Mouse (Mus musculus) testis, adult 2 months (tissue): ENCODE data around the gene Arhgef3. TPM values are rescaled to one million over a fixed set of nuclear protein-coding genes. Genes with fewer than 3 reads are reported as not detected.

Experiments used
- H3K27ac ChIP-seq: fragments of 200-500 bp; 2 replicates; pipeline ENCODE4 v1.5.1; 2012; ENCODE audit warnings: low read depth, low read length; ENCODE audit not compliant: control insufficient read depth, insufficient read depth
- H3K27me3 ChIP-seq: fragments of 200-500 bp; 2 replicates; pipeline ENCODE4 v1.6.1; 2012; ENCODE audit warnings: mild to moderate bottlenecking, low read length, moderate library complexity; ENCODE audit not compliant: control insufficient read depth, insufficient read depth
- H3K36me3 ChIP-seq: fragments of 200-500 bp; 2 replicates; pipeline ENCODE4 v1.6.1; 2012; ENCODE audit warnings: mild to moderate bottlenecking, low read length; ENCODE audit not compliant: control insufficient read depth, insufficient read depth
- H3K4me1 ChIP-seq: fragments of 200-500 bp; 2 replicates; pipeline ENCODE4 v1.6.1; 2012; ENCODE audit warnings: low read length; ENCODE audit not compliant: control insufficient read depth, insufficient read depth
- H3K4me3 ChIP-seq: fragments of 200-500 bp; 2 replicates; pipeline ENCODE4 v1.5.1; 2012; ENCODE audit warnings: low read depth, mild to moderate bottlenecking, low read length, moderate library complexity, mixed read lengths; ENCODE audit not compliant: control insufficient read depth
- CTCF ChIP-seq: fragments of 200-500 bp; IDR thresholded peaks from 2 replicates; pipeline ENCODE4 v1.5.1; 2012; ENCODE audit warnings: low read depth, mild to moderate bottlenecking, inconsistent platforms, low read length, moderate library complexity; ENCODE audit not compliant: control insufficient read depth, insufficient read depth, insufficient replicate concordance
- POLR2A ChIP-seq: fragments of 200-500 bp; IDR thresholded peaks from 2 replicates; pipeline ENCODE4 v1.6.1; 2012; ENCODE audit warnings: low read depth, mild to moderate bottlenecking, inconsistent platforms, low read length, moderate library complexity; ENCODE audit not compliant: control insufficient read depth
- polyA plus RNA-seq: library from polyadenylated mRNA; depleted of rRNA; stranded (reverse); fragments of >200 nt; gene quantifications from 2 replicates; pipeline ENCODE4 v1.2.3, GENCODE M21; 2012; rRNA removed

Arhgef3 gene
- polyA plus RNA-seq, 1 experiment: 7.7 TPM

DNA sequence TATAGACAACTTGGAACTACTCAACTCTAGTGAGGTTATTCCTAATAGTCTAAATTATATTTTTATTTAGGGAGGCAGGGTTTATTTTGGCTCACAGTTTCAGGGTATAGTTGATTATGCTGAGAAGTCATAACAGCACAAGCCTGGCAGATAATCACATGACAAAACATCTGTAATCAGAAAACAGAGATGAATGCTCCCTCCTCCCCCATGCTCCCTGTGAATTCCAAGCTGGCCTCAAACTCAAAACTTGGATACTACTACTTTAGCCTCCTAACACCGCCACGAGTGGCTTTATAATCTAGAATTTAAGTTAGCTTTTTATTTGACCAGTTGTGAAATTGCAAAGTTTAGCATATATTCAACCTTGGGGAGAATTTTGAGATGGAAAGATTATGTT is 317.4 kb downstream of the Arhgef3 start:
- Histone ChIP-seq H3K4me3 (no peak overlapping the region; the same call in 1 of the 2 replicates), H3K36me3 (peaks cover 2% of the 10 kb centered on the region; the same call in 1 of the 2 replicates), H3K27me3 (no peaks in the 10 kb centered on the region), H3K27ac (no peak overlapping the region), H3K4me1 (peaks cover 3% of the 10 kb centered on the region; the same call in 1 of the 2 replicates)
- TF ChIP-seq CTCF: no peak
- no peak for TF ChIP-seq POLR2A

DNA sequence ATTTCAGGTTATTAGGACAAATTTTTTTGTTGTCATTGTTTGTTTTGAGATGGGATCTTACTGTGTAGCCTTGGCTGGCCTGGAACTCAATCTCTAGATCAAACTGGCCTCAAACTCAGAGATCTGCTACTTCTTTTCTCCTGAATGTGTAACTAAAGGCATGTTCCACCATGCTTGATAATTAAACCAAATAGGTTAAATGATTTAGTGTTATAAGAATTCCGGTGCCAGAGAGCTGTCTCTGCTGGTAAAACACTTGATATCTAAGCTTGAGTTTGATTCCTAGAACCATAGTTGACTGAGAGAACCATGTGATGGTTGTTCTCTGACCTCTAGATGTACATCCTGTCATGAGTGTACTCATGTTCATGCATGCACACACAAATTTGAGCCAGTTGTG is 321.4 kb downstream of the Arhgef3 start:
- no peak overlapping the region for H3K27ac ChIP-seq
- no peaks in the 10 kb centered on the region; the same call in 1 of the 2 replicates for H3K36me3 ChIP-seq
- no peaks in the 10 kb centered on the region for H3K27me3 ChIP-seq
- no peak for TF ChIP-seq CTCF
- no peaks in the 10 kb centered on the region for H3K4me1 ChIP-seq
- H3K4me3 ChIP-seq: no peak overlapping the region

GRCm38 (mm10) chr14:27436826-27437225 is 322.1 kb downstream of the Arhgef3 start:
- H3K27ac ChIP-seq: no peak overlapping the region
- no peak overlapping the region for H3K4me3 ChIP-seq
- no peaks in the 10 kb centered on the region; the same call in 1 of the 2 replicates for H3K36me3 ChIP-seq
- no peaks in the 10 kb centered on the region for H3K4me1 ChIP-seq
- no peaks in the 10 kb centered on the region for H3K27me3 ChIP-seq
- no peak for TF ChIP-seq CTCF

DNA sequence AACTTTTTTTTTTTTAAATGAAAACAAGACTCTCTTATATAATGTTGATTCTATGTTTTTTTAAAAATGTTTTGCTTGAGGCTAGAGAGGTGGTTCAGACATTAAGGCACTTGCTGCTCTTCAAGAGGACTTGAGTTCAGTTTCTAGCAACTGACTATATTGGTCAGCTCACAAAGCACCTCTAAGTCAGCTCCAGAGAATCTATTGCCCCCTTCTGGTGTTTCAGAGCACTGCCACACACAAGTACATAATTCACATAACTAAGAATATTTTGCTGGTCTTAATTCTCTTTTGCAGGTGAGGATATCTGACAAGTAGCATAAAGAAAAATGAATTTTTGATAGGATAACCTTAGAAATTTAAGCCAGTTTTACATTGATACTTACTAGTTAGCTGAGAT is 326.2 kb downstream of the Arhgef3 start:
- H3K36me3 ChIP-seq: no peaks in the 10 kb centered on the region; the same call in none of the 2 replicates
- TF ChIP-seq CTCF: no peak
- no peak for TF ChIP-seq POLR2A
- H3K27me3 ChIP-seq: no peaks in the 10 kb centered on the region
- no peak overlapping the region for H3K27ac ChIP-seq
- no peaks in the 10 kb centered on the region for H3K4me1 ChIP-seq
- H3K4me3 ChIP-seq: no peak overlapping the region

DNA sequence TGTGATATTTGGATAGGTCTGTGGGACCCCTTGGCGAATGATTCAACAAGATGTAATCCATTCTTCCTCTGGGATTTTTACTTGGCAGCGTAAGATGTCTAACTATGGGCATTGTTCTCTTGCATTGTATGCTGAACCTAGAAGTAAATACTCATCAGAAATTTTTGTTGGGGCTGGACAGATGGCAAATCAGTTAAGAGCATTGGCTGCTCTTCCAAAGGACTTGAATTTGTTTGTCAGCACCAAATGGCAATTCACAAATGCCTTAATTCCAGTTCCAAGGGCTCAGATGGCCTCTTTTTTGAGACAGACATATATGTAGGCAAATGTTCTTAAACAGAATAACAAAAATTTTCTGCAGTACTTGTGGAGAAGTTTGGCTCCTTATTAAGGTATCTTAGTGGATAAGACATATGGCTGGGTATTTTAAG is 330.2 kb downstream of the Arhgef3 start:
- TF ChIP-seq CTCF: no peak
- TF ChIP-seq POLR2A: no peak
- no peaks in the 10 kb centered on the region; the same call in none of the 2 replicates for H3K36me3 ChIP-seq

GRCm38 (mm10) chr14:27446963-27447362 is 332.3 kb downstream of the Arhgef3 start:
- Histone ChIP-seq H3K4me1 (no peaks in the 10 kb centered on the region), H3K4me3 (no peak overlapping the region), H3K27me3 (no peaks in the 10 kb centered on the region), H3K27ac (no peak overlapping the region), H3K36me3 (no peaks in the 10 kb centered on the region; the same call in none of the 2 replicates)
- no peak for TF ChIP-seq POLR2A
- TF ChIP-seq CTCF: no peak

More for the DNA sequence above, 330.2 kb downstream of the Arhgef3 start:
- no peaks in the 10 kb centered on the region for H3K4me1 ChIP-seq
- H3K27ac ChIP-seq: no peak overlapping the region
- H3K27me3 ChIP-seq: no peaks in the 10 kb centered on the region
- no peak overlapping the region for H3K4me3 ChIP-seq

Other genes starting within 250 kb of the Arhgef3 start
- gene Asb14, start 220.3 kb upstream of the Arhgef3 start, polyA plus RNA-seq: 3.0 and 3.1 TPM in 2 replicates
- 3.8 and 4.9 TPM in 2 replicates for gene Appl1, start 143.7 kb upstream of the Arhgef3 start, polyA plus RNA-seq
- gene Hesx1, start 120.5 kb upstream of the Arhgef3 start, polyA plus RNA-seq: not detected in 2 replicates
- 5.4 and 6.4 TPM in 2 replicates for gene Il17rd, start 76.0 kb upstream of the Arhgef3 start, polyA plus RNA-seq